Mouse (Mus musculus): ENCODE results near the gene Pfn1.

DNA sequence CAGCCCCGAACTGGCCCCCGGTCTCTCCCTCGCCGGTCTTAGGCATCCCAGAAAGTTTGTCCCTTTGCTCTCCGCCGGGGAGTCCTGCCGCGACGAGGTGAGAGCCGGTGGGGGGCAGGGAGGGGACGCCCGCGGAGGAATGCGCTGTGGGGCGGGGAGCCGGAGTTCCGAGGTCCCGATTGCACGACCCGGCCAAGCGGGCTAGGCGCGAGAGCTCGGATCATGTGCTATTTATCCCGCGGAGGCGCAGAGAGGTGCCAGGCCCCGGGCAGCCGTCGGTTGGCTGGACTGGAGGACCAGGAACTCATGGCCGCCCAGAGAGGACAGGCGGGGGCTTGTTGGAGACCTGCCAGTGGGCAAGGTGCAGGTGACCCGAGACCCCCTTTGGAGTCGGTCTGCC, 46.2 kb upstream of the Pfn1 start:
- TF ChIP-seq POLR2A (IDR thresholded peaks at IDR 0.05; ENCODE audit: insufficient read length, low read depth), result peak; percentile 41
- TF ChIP-seq E2F4 (IDR thresholded peaks at IDR 0.05; ENCODE audit: insufficient read depth), result no peak
- TF ChIP-seq MYOG (IDR thresholded peaks at IDR 0.05; ENCODE audit: control insufficient read depth in 1 of 3, insufficient read depth in 1 of 3, insufficient read length in 2 of 3, low read depth in 2 of 3), result no peak
- no peak for TF ChIP-seq USF1 (IDR thresholded peaks at IDR 0.05; ENCODE audit: low read depth)
- no peak for TF ChIP-seq MAX (IDR thresholded peaks at IDR 0.05; ENCODE audit: low read depth)
- no peak for TF ChIP-seq POLR2AphosphoS2 (IDR thresholded peaks at IDR 0.05; ENCODE audit: insufficient read length, low read depth)

Data from myocyte (in vitro differentiated cells).